Mouse (Mus musculus) retina, adult 2 months (tissue): ENCODE results near the gene Shc2.

Experiments
- DNase-seq: peaks from one replicate; pipeline ENCODE4 v3.0.0-alpha.2; 2012; ENCODE audit warnings: low read depth, low spot score

Gene Shc2

DNA sequence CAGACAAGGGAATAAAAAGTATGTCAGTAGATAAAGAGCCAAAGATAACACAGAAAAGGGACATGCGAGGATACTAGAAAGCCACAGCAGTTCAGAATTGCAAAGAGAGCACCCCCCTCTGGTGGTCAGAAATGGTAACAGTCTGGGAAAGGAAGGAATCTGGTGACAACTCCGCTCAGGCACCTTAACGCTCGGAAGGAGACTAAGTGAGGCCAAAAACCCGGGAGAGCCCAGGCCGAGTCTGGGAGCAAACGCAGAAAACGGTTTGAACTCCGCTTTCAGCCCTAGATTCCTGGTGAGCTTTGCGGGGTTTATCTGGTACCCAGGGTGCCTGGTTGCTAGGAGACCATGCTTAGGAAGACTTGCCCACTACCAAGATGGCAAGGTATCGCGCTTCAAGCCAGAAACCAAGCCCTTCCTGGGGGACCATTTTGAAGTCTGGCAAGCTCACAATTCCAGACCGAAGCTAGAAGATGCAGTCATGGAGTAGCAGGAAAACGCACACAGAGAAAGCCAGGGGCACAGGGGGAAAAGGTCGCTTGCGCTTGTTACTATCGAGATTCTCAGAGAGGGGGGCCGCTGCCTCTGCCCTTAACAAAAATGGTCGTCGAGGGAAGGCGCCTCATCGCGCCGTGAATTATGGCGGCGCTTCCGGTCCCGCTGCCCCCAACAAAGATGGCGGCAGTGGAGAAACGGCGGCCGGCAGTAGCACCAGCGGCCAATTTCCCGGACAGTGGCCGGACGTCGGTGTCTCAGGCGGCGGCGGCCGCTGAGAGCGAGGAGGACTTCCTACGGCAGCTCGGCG, 31.3 kb upstream of the Shc2 start, which contains the start of gene Tpgs1:
Gene Tpgs1, plus strand, starts transcription at position 599 of the 805 bp plus-strand sequence.
- peak; percentile 91 for DNase-seq

DNA sequence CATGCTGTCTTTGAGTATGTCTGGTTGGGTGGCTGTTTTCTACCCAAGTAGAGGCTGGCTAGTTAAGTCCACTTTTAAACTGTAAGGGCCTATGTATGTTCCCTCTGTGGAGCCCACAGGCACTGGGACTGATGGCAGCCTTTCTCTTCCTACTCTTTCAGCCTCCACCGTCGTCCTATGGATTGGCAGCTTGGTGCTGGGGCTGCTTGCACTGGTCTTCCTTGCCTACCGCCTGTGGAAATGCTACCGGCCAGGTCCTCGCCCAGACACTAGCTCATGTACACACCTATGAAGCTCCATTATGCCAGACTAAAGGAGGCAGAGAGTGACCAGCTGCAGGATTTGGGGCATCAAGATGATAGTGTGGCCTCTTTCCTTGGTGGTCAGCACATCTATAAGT, 30.4 kb upstream of the Shc2 start:
- no peak for DNase-seq

DNA sequence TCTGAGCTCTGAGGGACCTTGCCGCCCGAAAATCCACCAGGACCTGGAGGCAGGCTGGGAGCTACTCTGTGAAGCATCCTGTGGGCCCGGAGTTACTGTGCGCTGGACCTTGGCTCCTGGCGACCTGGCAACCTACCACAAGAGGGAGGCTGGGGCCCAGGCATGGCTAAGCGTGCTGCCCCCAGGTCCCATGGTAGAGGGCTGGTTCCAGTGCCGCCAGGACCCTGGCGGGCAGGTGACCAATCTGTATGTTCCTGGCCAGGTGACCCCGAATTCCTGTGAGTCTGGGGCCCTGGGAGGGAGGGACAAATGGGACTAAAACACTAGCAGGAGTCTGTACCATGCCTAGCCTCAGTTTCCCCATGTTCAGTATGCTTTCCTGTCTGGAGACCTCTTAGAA, 28.8 kb upstream of the Shc2 start:
- no peak for DNase-seq

DNA sequence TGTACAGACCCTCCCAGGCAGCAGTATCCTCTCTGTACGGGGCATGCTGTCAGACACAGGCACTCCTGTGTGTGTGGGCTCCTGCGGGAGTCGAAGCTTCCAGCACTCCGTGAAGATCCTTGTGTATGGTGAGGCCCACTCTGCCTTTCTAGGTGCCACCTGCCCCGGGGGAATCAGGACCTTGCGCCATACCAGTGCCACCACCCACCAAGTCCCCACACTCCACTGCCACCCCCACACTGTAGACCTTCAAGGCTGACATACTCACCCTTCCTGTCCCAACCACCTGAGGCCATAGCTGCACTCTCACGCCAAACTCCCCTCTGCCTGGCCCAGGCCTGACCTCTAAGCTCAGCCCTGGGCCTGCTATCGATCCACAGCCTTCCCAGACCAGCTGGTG, 27.3 kb upstream of the Shc2 start:
- no peak for DNase-seq

DNA sequence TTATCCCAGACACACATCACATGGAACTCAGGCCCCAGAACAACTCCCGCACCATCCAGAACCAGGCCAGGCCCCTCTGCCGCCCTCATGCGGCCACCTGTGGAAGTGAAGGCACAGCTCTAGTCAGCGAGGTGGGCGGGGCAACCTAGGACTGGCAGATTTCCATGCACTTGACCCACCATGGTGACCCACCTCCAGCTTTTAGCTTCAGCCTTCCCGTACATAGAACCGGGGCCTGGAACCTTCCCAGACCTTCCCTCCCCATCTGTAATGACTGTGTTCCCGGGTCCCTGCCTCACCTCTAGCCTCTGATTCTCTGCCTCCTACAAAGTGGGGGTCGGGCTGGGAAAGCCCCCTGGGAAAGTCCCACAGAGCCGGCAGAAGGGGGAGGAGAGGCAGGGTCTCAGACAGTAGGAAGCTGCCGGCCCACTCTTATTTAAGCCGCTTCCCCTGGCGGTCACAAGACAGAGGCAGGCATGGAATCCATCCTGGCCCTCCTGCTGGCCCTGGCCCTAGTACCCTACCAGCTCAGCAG, 26.5 kb upstream of the Shc2 start, which contains the start of gene Madcam1:
Gene Madcam1, plus strand, starts transcription at position 429 of the 535 bp plus-strand sequence.
- DNase-seq = no peak

DNA sequence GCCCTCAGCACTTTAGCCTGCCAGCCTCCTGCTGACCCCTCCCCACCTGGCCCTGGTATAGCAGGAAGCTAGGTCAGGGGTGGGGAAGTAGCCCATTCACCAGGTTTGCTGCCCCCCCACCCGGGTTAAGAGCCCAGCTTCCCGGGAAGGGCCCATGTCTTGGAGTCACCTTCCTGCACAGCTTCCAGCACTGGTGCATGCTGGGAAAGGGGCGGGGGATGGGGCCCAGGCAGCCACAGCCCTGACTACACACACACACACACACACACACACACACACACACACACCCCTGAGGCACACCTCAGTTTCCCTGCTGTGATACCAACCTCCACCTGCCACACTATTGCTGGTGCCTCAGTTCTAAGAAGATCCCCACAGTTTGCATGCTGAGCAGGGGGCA, 24.1 kb upstream of the Shc2 start:
- no peak for DNase-seq

DNA sequence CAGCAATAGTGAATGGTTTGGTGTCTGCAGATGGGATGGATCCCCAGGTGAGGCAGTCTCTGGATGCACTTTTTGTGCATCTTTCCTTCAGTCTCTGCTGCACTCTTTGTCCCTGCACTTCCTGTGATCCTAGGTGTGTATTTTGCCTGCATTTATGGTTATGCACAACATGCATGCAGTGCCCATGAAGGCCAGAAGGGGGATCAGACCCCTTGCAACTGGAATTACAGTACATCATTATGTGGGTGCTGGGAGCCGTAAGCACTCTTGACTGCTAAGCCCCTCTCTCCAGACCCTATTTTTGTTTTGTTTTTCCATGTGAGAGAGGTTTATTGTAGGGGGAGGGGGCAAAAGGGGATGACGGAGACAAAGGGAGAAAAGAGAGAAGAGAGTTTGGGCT, 22.6 kb upstream of the Shc2 start:
- DNase-seq = no peak

DNA sequence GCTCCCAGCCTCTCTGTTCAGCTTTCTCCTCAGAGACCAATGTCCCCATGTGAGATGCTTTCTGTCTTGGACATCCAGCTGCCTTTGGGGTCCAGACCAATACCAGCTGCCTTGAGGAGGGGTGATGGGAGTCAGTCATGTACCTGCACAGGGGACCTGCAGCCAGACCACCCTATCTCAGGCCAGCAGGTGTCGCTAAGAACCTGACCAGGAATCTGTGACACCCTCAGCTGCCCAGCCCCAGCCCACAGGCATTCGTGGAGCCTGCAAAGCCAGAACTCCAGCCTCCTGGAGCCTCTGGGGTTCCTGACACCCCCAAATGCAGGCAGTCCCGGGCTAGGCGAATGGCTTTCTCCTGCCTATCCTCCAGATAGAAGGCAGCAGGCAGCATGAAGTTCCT, 21.1 kb upstream of the Shc2 start:
- no peak for DNase-seq

DNA sequence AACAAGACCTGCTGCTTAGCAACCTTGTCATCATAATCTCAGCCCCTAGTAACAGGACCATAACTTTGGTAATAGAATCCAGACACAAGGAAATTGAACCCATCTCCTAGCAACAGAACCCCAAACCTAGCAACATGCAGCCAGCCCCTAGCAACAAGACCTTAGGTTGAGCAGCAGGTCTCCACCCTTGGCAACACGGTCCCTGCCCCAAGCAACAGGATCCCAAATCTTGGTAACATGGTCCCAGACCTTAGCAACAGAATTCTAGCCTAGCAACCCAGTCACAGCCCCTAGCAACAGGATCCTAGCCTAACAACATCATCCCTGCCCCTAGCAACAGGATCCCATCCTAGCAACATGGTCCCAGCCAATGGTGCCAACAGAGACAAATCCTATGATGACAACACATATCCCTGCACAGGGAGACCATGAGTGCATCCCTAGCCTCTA, 17.3 kb upstream of the Shc2 start:
- DNase-seq = no peak

DNA sequence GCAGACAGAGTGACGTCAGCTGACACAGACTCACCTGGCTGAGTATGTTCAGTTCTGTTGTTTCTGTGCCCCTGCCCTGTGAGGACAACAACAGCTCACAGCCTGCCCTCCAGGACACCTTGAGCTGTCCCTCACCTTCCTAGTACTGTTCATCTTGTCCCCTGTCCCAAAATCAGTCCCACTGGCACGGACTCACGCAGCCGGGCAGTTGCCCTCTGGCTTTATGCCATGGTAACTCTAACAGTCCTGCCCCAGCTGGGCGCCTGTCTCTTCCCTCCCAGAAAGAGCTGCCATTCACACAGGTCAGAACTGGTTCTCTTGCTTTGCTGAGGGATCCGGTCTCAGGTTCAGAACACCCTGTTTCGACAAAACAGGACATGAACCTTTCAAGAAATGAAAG, 15.1 kb upstream of the Shc2 start:
- DNase-seq = no peak

DNA sequence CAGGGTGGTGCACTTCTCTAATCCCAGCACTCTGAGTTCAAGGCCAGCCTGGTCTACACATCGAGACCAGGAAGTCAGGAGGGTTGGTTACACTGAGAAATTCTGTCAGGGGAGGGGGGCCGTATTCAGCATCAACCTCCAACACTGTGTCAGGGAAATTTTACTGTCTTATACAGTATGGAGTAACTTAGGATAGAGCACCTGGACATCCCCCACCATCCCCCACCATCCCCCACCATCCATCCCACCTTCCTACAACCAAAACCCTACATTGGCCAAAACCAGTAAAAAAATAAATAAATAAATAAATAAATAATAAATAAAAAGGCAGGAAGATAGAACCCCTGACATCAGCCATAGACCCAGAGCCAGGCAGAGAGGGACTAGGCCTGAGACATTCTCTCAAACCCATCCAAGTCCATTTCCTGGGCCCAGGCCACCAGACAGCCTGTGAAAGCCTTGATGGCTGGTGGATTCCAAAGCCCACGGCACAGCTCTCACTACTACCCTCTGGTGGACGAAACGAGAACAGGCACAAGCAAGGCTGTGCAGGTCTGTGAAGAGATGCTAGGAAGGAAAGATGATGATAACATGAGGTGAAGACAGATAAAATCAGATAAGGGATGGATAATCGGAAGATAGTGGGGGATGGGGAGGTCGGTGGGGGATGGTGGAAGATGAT, 11.5 kb upstream of the Shc2 start:
- DNase-seq = peak; percentile 50

DNA sequence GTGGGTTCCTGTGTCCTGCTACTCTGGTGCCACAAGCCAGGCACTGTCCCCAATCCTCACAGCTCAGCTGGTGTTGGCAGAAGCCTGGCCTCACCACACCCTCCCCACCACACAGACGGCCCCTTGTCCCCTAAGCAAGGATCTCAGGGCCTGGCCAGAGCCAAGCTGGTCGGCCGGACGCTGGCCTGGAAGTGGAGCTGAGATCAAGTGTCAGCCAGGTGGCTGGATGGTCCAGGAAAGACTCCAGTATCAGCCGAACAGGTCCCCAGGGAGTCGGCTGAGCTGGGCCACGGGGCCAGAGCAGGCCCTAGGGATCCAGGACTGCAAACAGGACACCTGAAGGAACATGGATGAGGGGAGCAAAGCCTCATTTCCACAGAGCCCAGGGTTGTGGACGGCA, 8.0 kb upstream of the Shc2 start, which contains the start of gene Odf3l2:
Gene Odf3l2, minus strand, starts transcription at position 28 of the 400 bp plus-strand sequence.
- no peak for DNase-seq

DNA sequence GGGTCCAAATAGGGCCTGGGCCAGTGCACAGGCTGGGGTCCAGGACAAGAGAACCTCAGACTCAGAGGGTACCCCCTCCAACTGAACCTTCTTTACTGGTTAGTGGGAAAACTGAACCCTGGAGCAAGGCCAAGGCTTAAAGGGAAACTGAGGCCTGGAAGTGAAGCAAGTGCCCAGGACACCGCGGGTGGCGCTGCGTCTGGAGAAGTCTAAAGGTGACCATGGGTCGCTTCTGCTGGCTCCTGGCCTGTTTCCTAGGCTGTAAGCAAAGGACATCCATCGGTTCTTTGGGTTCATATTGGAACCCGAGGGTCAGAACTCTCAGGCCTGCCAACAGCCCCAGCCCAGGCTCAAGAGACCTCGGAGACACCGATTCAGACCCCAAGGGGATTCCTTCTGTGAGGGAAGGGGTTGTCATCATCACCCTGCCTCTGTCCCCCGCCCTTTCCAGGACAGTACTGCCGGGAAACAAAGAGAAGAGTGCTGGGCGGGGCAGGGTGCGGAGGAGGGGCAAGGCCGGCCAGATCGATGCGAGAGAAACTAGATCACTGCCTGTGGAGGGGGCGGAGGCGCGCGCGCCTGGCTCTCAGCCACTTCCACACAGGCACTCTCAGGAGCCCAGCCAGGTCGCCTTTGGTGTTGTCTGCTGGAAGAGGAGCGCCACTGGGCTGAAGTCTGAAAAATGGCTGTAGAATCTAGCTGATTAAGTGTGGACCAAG, 927 bp upstream of the Shc2 start:
- DNase-seq = no peak

DNA sequence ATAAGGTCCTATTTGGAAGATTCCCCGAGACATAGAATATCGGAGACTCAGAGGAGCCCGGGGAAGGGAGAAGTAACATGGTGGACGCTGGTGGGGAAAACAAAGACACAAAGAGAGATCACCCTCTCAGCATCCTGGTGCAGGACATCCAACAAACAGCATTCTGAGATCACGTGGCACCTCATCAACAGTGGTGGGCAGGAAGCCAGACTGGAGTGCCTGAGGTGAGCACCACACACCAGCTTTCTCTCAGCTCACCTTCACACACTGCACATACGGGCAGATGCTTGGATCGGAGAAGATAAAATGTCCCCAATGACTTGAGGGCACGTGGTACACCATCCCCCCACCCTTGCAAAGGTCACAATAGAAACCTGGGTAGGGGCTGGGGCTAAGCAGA, 1.4 kb downstream of the Shc2 start:
- no peak for DNase-seq

DNA sequence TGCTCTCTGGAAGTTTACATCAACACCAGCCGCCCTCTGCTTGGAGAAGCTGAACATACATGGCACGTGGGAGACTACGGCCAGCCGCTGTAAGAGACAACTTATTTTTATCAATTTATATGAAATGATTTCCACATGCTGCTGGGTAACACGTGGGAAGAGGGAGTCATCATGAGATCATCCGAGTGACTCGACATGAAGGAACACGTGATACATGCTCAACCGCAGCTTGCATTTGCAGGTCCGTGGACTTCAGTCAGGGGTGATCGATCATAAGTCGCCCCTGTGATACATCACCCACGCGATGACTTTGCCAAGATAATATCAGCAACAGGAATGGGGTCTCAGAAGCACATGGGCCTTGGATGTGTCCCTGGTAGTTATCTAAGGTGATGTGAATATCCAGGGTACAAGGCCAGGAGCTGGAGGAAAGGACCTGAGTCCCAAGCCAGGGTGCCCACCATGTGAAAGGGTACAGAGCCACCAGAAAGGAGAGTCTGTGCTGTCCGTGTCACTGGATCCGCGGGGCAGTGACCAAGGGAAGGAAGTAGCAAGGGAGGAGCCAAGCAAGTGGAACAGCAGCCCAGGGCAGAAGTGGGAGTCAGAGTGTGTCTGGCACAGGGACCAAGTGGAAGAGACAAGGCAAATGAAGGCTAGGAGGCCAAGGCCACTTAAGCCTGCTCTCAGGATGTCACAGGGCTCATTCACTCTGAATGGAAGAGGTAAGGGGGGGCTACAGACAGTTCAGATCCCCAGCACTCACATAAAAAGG, 4.5 kb downstream of the Shc2 start:
- DNase-seq = no peak

DNA sequence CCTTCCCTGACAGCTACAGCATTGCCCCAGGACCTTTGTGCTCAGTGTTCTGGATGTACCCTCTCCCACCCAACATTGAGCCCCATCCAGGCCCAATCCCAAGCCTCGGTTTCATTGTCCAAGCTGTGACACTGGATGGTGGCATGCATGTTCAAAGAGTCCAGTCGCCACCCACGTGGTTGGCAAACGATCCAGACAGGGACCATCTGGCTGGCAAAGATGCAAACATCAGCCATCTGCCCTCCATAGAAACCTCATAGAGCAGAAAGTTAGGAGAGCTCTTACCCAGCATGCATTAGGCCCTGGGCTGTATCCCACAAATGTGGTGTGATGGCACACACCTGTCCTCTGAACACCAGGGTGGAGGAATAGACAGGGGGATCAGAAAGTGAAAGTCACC, 6.3 kb downstream of the Shc2 start:
- DNase-seq = no peak

DNA sequence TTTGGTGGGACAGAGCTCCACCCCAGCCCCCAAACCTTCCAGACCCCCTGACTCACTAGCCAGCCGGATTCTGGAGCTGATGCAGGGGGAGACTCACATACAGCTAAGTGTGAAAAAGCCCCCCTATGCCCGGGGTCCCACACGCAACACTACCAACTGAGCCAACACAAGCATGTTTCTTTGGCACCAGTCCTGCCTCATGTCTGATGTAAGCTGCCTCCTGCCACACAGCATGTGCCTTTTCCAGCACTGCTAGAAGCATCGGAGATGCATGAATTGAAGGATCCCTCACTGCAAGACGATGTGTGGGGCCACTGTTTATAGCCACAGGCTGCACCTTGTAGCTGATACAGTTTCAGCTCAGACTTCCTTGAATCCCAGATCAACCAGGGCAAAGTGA, 9.3 kb downstream of the Shc2 start:
- DNase-seq = no peak

DNA sequence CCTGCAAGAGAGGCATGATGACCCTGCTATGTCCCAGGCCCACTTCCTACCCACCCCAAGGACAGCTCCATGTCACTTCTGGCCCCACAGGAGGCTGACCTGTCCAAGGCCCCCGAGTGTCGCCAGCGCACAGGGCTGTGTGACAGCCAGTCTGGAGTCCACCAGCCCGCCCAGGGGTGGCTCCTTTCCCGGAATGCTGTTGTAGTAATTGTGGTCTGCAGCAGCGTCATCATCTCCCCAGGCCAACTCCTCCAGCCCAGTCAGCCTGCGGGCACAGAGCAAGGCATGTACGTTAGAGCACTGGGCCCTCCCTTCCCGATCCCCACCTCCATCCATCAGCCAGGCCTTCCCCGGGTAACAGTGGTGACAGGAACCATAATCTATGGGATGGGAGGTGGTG, 11.6 kb downstream of the Shc2 start:
- DNase-seq = no peak

DNA sequence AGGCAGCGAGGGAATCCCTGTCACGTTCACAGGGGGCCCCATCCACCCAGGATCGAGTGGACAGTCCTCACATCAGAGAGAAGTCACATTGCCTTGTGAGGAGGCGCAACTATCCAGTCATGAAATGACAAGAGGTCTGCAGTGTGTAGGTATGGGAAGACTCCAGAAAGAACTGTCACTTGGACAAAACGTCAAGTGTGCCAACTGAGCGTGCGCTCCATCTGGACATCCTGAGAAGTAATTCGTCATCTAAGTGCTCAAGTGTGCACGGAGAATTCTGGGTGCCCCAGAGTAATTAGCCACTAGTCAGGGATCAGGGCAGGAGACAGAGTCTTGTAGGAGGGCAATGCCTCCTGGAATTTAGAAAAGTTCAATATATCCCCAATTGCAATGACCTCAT, 12.3 kb downstream of the Shc2 start:
- DNase-seq = no peak

DNA sequence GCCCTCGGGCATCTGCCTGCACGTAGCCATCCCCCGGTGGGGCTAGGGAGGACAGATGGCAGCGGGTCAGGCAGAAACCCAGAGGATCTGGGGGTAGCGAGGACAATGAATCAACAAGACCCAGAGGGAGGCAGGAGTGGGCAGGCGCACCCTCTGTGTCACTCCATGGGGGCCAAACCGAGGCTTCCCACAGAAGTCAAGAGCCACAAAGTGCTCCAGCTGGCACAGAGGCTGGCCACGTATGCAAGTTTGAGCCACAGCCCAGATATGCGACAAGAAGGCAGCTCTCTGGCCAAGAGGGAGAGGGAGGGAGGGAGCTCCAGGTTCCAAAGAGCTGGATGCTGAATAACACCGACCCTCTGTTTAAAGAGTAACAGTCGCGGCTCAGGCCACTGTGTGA, 13.8 kb downstream of the Shc2 start:
- no peak for DNase-seq

DNA sequence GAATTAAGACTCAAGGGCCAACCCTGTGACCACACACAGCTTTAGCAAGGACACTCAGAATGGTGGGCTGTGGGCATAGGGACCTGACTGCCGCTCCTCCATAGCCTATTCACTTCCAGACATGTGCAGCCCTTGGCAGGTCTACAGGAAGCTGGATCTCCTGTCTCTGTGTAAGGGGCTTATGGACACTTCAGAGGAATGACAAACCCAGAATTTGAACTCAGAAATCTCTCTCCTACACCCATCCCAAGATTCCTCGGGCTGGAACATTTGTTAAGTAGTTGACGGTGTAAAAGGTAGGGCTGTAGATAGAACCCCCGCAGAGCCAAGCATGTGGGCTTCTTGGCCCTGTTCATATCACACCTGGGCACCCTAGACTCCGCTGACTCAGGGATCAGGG, 21.3 kb downstream of the Shc2 start:
- no peak for DNase-seq
